Mouse (Mus musculus): ENCODE results near the gene Cfap221. TPM values are rescaled to one million over a fixed set of nuclear protein-coding genes. Genes with fewer than 3 reads are reported as not detected.

Cfap221 gene
- polyA plus RNA-seq, 1 experiment from 2014 or later = 0.05 TPM

Other genes starting within 250 kb of the Cfap221 start
- gene Ptpn4, start 159.6 kb downstream of the Cfap221 start, polyA plus RNA-seq (2015; fragmentation: Nextera tagmentation; extraction: Ambion mirVana) = 1.3 and 1.9 TPM in 2 replicates
- 3.7 and 4.1 TPM in 2 replicates for gene Tmem177, start 84.0 kb downstream of the Cfap221 start, polyA plus RNA-seq (2015; fragmentation: Nextera tagmentation; extraction: Ambion mirVana)
- gene Sctr, start 9.7 kb upstream of the Cfap221 start, polyA plus RNA-seq (2015; fragmentation: Nextera tagmentation; extraction: Ambion mirVana) = not detected in 2 replicates
- gene Tmem37, start 76.8 kb upstream of the Cfap221 start, polyA plus RNA-seq (2015; fragmentation: Nextera tagmentation; extraction: Ambion mirVana) = 84.6 and 97.7 TPM in 2 replicates
- gene Dbi, start 123.8 kb upstream of the Cfap221 start, polyA plus RNA-seq (2015; fragmentation: Nextera tagmentation; extraction: Ambion mirVana) = 835 and 898 TPM in 2 replicates
- 4.9 and 5.8 TPM in 2 replicates for gene 3110009E18Rik, start 124.0 kb upstream of the Cfap221 start, polyA plus RNA-seq (2015; fragmentation: Nextera tagmentation; extraction: Ambion mirVana)

Measured in liver, embryonic 15.5 days (tissue).